Mouse (Mus musculus) limb, embryonic 13.5 days (tissue): ENCODE results near the gene Cdkal1. TPM values are rescaled to one million over a fixed set of nuclear protein-coding genes. Genes with fewer than 3 reads are reported as not detected.

Experiments used
- ATAC-seq: fragments of 200-750 bp; cut with Nextera tagmentation; 2 replicates; pipeline ENCODE4 v1.8.0; 2017; ENCODE audit warnings: low read depth, moderate number of reproducible peaks, moderate TSS enrichment; ENCODE audit not compliant: low FRiP score
- H3K27ac ChIP-seq: fragments of 300-500 bp; sonication (generic); 2 replicates; pipeline ENCODE4 v1.5.1; 2015; ENCODE audit warnings: inconsistent platforms, mild to moderate bottlenecking, moderate library complexity
- H3K27me3 ChIP-seq: fragments of 300-500 bp; sonication (generic); 2 replicates; pipeline ENCODE4 v1.6.1; 2015; ENCODE audit warnings: mild to moderate bottlenecking, inconsistent platforms
- H3K36me3 ChIP-seq: fragments of 300-500 bp; sonication (generic); 2 replicates; pipeline ENCODE4 v1.6.1; 2015; ENCODE audit warnings: inconsistent platforms, mild to moderate bottlenecking, moderate library complexity
- H3K4me1 ChIP-seq: fragments of 300-500 bp; sonication (generic); 2 replicates; pipeline ENCODE4 v1.6.1; 2015; ENCODE audit warnings: inconsistent platforms
- H3K4me2 ChIP-seq: fragments of 300-500 bp; sonication (generic); replicated peaks from 2 replicates; pipeline ENCODE4 v1.6.1; 2015; ENCODE audit warnings: inconsistent platforms, mild to moderate bottlenecking, moderate library complexity
- H3K4me3 ChIP-seq: fragments of 300-500 bp; sonication (generic); 2 replicates; pipeline ENCODE4 v1.5.1; 2015; ENCODE audit warnings: moderate library complexity, mild to moderate bottlenecking, inconsistent platforms
- H3K9ac ChIP-seq: fragments of 300-500 bp; sonication (generic); 2 replicates; pipeline ENCODE4 v1.6.1; 2015; ENCODE audit warnings: mild to moderate bottlenecking, inconsistent platforms
- H3K9me3 ChIP-seq: fragments of 300-500 bp; sonication (generic); 2 replicates; pipeline ENCODE4 v1.6.1; 2016; ENCODE audit warnings: inconsistent platforms
- WGBS: fragments of 180-500 bp; shearing (Covaris S2); methylation state at CpG from one replicate; pipeline ENCODE4 v1.1.7; 2015; 5-methylcytosine and 5-hydroxymethylcytosine counted together
- polyA plus RNA-seq: library from polyadenylated mRNA; unstranded; fragments of >200 nt; fragmentation: Nextera tagmentation; extraction: Ambion mirVana; gene quantifications from 2 replicates; pipeline ENCODE4 v1.2.1, GENCODE M21; 2015

Cdkal1 gene
- polyA plus RNA-seq, 1 experiment from 2014 or later: 37.9 TPM

- Histone ChIP-seq H3K9me3 (no peaks in the 10 kb centered on the region), H3K36me3 (no peaks in the 10 kb centered on the region), H3K4me1 (0 out of 2 replicates have a peak, but pooled peaks cover 3% of the 10 kb centered on the region), H3K9ac (no peak overlapping the region), H3K4me2 (no peak overlapping the region), H3K27ac (no peak overlapping the region), H3K27me3 (no peaks in the 10 kb centered on the region), H3K4me3 (no peak overlapping the region)
- 30% methylated on average over 6 of the region's 6 CpGs for WGBS
- ATAC-seq: no peak
Measured at GRCm38 (mm10) chr13:29724855-29725254, 130.6 kb downstream of the Cdkal1 start.

GRCm38 (mm10) chr13:29723150-29723549 lies 132.3 kb downstream of the Cdkal1 start:
- no peaks in the 10 kb centered on the region for H3K9me3 ChIP-seq
- H3K4me2 ChIP-seq: no peak overlapping the region
- H3K27ac ChIP-seq: no peak overlapping the region
- WGBS: 73% methylated on average over 1 of the region's 1 CpGs
- H3K27me3 ChIP-seq: no peaks in the 10 kb centered on the region
- H3K4me3 ChIP-seq: no peak overlapping the region
- no peaks in the 10 kb centered on the region for H3K36me3 ChIP-seq
- no peak for ATAC-seq
- H3K9ac ChIP-seq: no peak overlapping the region
- H3K4me1 ChIP-seq: 0 out of 2 replicates have a peak, but pooled peaks cover 3% of the 10 kb centered on the region

GRCm38 (mm10) chr13:29721206-29721605 lies 134.3 kb downstream of the Cdkal1 start:
- WGBS: 90% methylated on average over 5 of the region's 5 CpGs
- Histone ChIP-seq H3K36me3 (no peaks in the 10 kb centered on the region), H3K4me2 (no peak overlapping the region), H3K9ac (no peak overlapping the region), H3K27me3 (no peaks in the 10 kb centered on the region), H3K4me3 (no peak overlapping the region), H3K27ac (no peak overlapping the region), H3K9me3 (no peaks in the 10 kb centered on the region), H3K4me1 (no peaks in the 10 kb centered on the region)
- no peak for ATAC-seq

- WGBS: 54% methylated on average over 4 of the region's 4 CpGs
- no peak overlapping the region for H3K9ac ChIP-seq
- no peaks in the 10 kb centered on the region for H3K9me3 ChIP-seq
- H3K4me2 ChIP-seq: no peak overlapping the region
- no peaks in the 10 kb centered on the region for H3K36me3 ChIP-seq
- no peaks in the 10 kb centered on the region for H3K27me3 ChIP-seq
- H3K4me1 ChIP-seq: peaks cover 21% of the 10 kb centered on the region
- H3K4me3 ChIP-seq: no peak overlapping the region
- no peak overlapping the region for H3K27ac ChIP-seq
- no peak for ATAC-seq
Measured at GRCm38 (mm10) chr13:29716550-29716949, 138.9 kb downstream of the Cdkal1 start.

- Histone ChIP-seq H3K9me3 (no peaks in the 10 kb centered on the region), H3K27me3 (no peaks in the 10 kb centered on the region), H3K4me3 (no peak overlapping the region), H3K9ac (no peak overlapping the region), H3K4me1 (peaks cover 21% of the 10 kb centered on the region), H3K36me3 (no peaks in the 10 kb centered on the region), H3K4me2 (no peak overlapping the region), H3K27ac (peak overlapping the region; percentile 23; the same call in 1 of the 2 replicates)
- no peak for ATAC-seq
- 26% methylated on average over 3 of the region's 3 CpGs for WGBS
Measured at GRCm38 (mm10) chr13:29715241-29715841, 140.1 kb downstream of the Cdkal1 start.

GRCm38 (mm10) chr13:29707620-29708019 lies 147.9 kb downstream of the Cdkal1 start:
- no peak for ATAC-seq
- H3K27me3 ChIP-seq: no peaks in the 10 kb centered on the region
- H3K4me1 ChIP-seq: 0 out of 2 replicates have a peak, but pooled peaks cover 4% of the 10 kb centered on the region
- WGBS: 88% methylated on average over 3 of the region's 3 CpGs
- no peak overlapping the region for H3K4me3 ChIP-seq
- H3K9ac ChIP-seq: no peak overlapping the region
- H3K36me3 ChIP-seq: no peaks in the 10 kb centered on the region
- no peak overlapping the region for H3K27ac ChIP-seq
- H3K4me2 ChIP-seq: no peak overlapping the region
- no peaks in the 10 kb centered on the region for H3K9me3 ChIP-seq

- no peak for ATAC-seq
- 64% methylated on average over 1 of the region's 1 CpGs for WGBS
- Histone ChIP-seq H3K4me1 (peaks cover 7% of the 10 kb centered on the region; the same call in 1 of the 2 replicates), H3K27ac (no peak overlapping the region), H3K4me2 (no peak overlapping the region), H3K9ac (no peak overlapping the region), H3K36me3 (peaks cover 3% of the 10 kb centered on the region; the same call in 1 of the 2 replicates), H3K27me3 (no peaks in the 10 kb centered on the region), H3K9me3 (no peaks in the 10 kb centered on the region), H3K4me3 (no peak overlapping the region)
Measured at GRCm38 (mm10) chr13:29701400-29701799, 154.1 kb downstream of the Cdkal1 start.

GRCm38 (mm10) chr13:29699896-29700295 lies 155.6 kb downstream of the Cdkal1 start:
- 91% methylated on average over 5 of the region's 5 CpGs for WGBS
- Histone ChIP-seq H3K27ac (no peak overlapping the region), H3K4me1 (peaks cover 7% of the 10 kb centered on the region; the same call in 1 of the 2 replicates), H3K9ac (no peak overlapping the region), H3K9me3 (no peaks in the 10 kb centered on the region), H3K4me3 (no peak overlapping the region), H3K36me3 (peaks cover 3% of the 10 kb centered on the region; the same call in 1 of the 2 replicates), H3K27me3 (no peaks in the 10 kb centered on the region), H3K4me2 (no peak overlapping the region)
- no peak for ATAC-seq

GRCm38 (mm10) chr13:29698307-29698985 lies 157.0 kb downstream of the Cdkal1 start:
- no peak for ATAC-seq
- H3K9ac ChIP-seq: no peak overlapping the region
- no peak overlapping the region for H3K4me3 ChIP-seq
- H3K4me1 ChIP-seq: peaks cover 7% of the 10 kb centered on the region; the same call in 1 of the 2 replicates
- H3K27ac ChIP-seq: no peak overlapping the region
- no peaks in the 10 kb centered on the region for H3K9me3 ChIP-seq
- WGBS: 45% methylated on average over 5 of the region's 5 CpGs
- peaks cover 3% of the 10 kb centered on the region; the same call in 1 of the 2 replicates for H3K36me3 ChIP-seq
- no peaks in the 10 kb centered on the region for H3K27me3 ChIP-seq
- H3K4me2 ChIP-seq: no peak overlapping the region

GRCm38 (mm10) chr13:29697230-29697629 lies 158.2 kb downstream of the Cdkal1 start:
- H3K36me3 ChIP-seq: peaks cover 3% of the 10 kb centered on the region; the same call in 1 of the 2 replicates
- no peak for ATAC-seq
- H3K27me3 ChIP-seq: no peaks in the 10 kb centered on the region
- no peaks in the 10 kb centered on the region for H3K9me3 ChIP-seq
- no peak overlapping the region for H3K4me3 ChIP-seq
- no peak overlapping the region for H3K4me2 ChIP-seq
- peaks cover 7% of the 10 kb centered on the region; the same call in 1 of the 2 replicates for H3K4me1 ChIP-seq
- 80% methylated on average over 3 of the region's 3 CpGs for WGBS
- no peak overlapping the region for H3K9ac ChIP-seq
- H3K27ac ChIP-seq: no peak overlapping the region

GRCm38 (mm10) chr13:29690734-29691133 lies 164.7 kb downstream of the Cdkal1 start:
- Histone ChIP-seq H3K27me3 (no peaks in the 10 kb centered on the region), H3K27ac (no peak overlapping the region), H3K4me3 (no peak overlapping the region), H3K36me3 (no peaks in the 10 kb centered on the region), H3K4me1 (no peaks in the 10 kb centered on the region), H3K9me3 (no peaks in the 10 kb centered on the region), H3K4me2 (no peak overlapping the region), H3K9ac (no peak overlapping the region)
- WGBS: 90% methylated on average over 7 of the region's 7 CpGs
- no peak for ATAC-seq

GRCm38 (mm10) chr13:29688851-29689250 lies 166.6 kb downstream of the Cdkal1 start:
- 74% methylated on average over 6 of the region's 6 CpGs for WGBS

More at GRCm38 (mm10) chr13:29688851-29689250, 166.6 kb downstream of the Cdkal1 start:
- no peaks in the 10 kb centered on the region for H3K4me1 ChIP-seq
- no peak overlapping the region for H3K4me3 ChIP-seq
- H3K9ac ChIP-seq: no peak overlapping the region
- H3K27me3 ChIP-seq: no peaks in the 10 kb centered on the region
- ATAC-seq: no peak
- H3K36me3 ChIP-seq: no peaks in the 10 kb centered on the region
- H3K9me3 ChIP-seq: no peaks in the 10 kb centered on the region
- no peak overlapping the region for H3K4me2 ChIP-seq
- no peak overlapping the region for H3K27ac ChIP-seq
